Mouse (Mus musculus) v-Abl transformed pro-B cells (cell line): ENCODE measurements around the gene Ralgapa2.
"Not testable (repeated sequence)": the region's sequence is repeated elsewhere in the genome, so short reads cannot be mapped to it uniquely, and the experiment has no call there.

Experiments
- in situ Hi-C, 2 experiments: fragments of 400-800 bp; cut with MboI; formaldehyde crosslinking; loops; one replicate each; pipeline ENCODE4 v1.15.1; 2025; ENCODE audit not compliant: unreplicated experiment in 2 of 2

The Ralgapa2 gene

DNA sequence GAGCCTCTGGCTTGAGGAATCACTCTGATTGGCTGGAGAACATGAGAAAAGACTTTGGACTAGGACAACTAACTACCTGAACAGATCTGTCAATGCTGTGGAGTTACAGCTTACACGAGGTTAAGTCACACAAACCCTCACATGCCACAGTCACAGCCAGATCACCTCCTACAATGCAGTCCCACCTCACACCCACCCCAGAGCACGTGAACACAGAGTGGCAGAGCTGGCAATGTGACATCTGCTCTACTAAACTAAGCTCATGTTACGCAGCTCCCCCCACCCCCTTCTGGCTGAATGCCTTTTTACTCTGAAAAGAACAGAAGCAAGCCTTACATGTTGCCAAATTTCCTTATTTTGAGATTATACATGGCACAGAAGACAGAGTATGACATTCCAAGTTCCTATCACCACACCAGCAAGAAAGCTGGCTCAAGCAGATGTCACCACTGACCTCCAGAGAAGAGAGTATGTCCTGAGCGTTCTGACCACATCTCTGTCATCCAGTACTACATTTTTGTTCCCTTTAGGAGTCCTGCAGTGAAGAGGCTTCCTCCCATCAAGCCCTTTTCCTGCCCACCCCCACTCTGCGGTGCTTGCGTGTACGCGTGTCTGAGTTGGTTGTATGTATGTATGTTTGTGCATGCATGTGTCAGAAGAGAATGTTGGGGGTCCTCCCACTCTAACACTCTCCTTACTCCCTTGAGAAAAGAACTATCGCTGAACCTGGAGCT lies 9.4 kb downstream of the Ralgapa2 start:
- in situ Hi-C loops = loop anchor here (25.0 kb wide), 2 partner anchors 510 to 1890 kb away; partner anchors contain the start of gene Xrn2 (in 1 of the 2)

DNA sequence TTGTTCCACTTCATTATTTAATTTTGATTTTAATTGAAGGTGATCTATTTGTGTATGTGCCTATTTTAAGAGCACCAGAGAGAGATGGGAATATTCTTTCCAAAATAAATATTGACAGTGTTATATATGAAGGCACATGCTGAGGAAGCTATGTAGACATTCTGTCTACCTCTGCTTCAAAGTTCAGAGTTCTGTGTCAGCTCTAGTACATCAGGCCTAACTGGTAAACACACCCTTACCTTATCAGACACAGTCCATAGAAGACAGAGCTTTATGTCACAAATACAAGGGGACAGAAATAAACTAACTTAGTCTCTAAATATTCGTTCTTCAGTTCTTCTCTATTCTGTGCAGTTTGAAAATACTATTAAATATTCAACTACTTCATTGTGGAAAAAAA lies 12.1 kb downstream of the Ralgapa2 start:
- in situ Hi-C loops = loop anchor here (25.0 kb wide), 2 partner anchors 512 to 1888 kb away; partner anchors contain the start of gene Xrn2 (in 1 of the 2)

DNA sequence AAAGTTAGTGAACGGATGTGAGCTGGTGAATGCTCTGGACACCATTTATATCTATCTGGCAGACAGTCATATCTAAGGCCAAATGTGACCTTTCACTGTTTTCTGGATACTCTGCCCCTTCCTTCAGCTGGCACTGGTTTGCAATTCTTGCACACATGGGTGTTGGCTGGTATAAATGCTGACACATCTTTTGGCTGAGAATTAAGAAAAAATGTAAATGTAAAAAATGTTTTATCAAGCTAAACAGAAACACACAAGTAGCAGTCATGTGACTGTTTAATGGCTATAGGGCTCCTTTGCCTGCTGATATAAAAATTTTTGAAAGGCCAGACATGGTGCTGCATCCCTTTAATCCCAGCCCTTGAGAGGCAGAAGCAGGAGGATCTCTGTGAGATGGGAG lies 13.0 kb downstream of the Ralgapa2 start:
- in situ Hi-C loops = no loop called here

DNA sequence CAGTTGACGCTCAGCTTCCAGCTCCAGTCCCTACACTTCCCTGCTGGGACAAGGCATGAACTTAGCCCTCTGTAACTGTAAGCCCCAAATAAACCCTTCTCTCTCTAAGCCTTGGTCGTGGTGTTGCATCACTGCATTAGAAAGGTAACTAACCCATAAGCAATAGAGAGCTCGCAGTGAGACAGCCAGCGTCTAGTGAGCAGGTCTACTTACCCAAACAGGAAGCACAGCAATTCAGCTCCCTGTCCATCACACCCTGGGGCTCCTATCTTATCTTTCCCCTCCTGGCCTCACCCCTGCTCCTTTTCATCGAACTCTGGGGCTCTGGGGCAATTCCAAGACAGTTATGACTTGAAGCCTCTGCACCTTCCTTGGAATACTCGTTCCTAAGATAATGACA lies 13.8 kb downstream of the Ralgapa2 start:
- in situ Hi-C loops = no loop called here

DNA sequence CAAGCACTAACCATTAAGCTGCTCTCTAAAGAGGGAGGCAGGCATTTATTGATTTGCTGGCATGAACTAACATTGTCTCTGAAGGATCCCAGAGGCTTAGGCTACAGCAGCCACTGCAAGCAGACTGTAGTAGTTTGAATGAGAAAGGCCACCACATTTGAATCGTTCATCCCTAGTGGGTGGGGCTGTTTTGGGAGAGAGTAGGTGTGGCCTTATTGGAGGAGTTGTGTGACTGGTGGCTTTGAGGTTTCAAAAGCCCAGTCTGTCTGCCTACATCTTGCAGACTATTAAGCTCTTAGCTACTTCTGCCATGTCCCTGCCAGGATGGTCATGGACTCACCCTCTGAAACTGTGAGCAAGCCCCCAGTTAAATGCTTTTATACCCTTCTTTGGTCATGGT lies 15.1 kb downstream of the Ralgapa2 start:
- in situ Hi-C loops = no loop called here

DNA sequence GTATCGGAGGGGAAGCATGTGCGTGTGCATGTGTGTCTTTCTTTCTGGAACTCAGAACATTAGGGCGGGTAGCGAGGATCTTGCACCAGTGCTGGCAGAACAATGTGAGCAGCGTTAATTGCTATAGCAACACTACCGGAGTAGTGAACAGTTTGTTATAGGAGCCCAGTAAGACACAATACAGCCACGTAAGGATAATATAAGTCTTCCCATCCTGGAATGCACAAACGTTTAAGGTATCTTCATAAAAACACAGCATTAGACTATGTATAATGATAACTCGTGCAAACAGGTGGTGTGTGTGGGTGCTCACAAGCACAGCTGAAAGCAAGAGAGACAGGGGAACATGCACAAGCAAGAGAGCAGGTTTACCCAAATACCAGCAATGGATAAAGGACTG lies 16.4 kb downstream of the Ralgapa2 start:
- in situ Hi-C loops = no loop called here

DNA sequence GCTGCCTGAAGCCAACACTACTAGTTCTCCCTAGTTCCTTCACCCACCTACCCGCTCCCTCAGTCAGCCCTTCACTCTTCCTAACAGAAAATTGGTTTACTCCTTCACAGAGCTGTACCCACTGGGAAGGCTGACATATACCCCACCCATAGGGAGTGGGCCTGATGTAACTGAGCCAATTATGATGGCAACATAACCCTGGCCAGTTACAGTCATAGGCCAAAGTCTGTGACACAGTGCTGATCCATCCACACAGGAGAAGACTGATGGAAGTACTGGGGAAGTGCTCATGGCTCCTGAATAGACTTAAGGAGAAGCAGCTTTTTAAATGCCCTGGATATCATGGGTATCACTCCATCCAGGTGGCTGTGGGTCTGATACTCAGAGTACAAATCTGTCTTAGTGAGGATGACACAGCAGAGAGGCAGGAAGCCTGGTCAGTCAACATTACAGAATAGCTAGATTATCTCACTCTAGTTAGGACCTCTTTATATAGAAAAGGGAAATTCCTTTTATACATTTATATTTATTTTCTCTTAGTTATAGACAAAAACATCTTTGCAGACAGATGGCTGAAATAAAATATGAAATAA lies 18.7 kb downstream of the Ralgapa2 start:
- in situ Hi-C loops = no loop called here

DNA sequence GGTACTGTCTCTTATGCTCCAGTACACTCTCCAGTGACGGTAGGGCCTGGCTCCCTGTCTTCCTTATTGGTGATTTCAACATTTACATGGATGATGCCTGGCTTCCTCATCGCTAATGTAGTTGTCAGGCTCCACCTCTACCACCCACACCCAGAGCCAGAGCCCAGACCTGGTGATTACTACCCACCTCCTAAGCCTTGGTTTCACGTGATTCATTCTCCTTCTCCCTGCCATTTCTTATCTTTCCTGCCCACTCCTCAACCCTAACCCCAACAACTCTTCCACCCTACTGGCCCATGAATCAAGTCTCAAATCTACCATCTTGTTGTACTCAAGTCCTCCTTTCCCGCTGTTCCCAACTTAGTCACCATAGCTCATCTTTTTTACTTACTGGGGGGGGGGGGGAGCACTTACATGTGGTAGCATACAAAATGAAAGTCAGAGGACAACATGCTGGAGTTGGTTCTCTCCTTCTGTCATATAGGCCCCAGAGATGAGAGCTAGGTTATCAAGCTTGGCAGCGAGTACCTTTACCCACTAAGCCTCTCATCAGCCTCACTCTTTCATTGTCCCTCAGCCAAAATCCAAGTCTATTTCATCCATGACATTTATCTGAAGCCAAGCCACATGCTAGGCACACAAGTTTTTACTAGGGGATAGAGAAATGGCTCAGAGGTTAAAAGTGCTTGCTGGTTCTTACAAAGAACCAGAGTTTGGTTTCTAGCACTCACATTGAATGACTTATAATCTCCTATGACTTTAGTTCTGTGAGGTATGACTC lies 20.1 kb downstream of the Ralgapa2 start:
- in situ Hi-C loops = no loop called here

DNA sequence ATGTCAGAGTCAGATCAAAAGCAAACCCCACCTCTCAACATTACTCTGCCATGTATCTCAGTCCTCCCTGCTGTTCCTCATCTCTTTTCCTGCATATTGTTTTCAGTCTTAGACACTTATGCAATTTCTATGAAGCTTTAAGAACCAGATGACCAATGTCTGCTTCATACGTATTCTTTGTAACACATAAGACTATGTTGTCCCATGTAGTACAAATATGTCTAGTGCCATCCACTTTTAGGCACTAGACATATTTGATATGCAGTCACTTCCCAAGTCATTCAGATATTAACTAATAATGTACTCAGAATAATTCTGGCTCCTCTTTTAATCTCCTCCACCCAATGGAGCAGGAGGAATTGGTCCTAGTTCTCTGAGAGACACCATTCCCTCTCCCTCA lies 21.2 kb downstream of the Ralgapa2 start:
- in situ Hi-C loops = no loop called here

DNA sequence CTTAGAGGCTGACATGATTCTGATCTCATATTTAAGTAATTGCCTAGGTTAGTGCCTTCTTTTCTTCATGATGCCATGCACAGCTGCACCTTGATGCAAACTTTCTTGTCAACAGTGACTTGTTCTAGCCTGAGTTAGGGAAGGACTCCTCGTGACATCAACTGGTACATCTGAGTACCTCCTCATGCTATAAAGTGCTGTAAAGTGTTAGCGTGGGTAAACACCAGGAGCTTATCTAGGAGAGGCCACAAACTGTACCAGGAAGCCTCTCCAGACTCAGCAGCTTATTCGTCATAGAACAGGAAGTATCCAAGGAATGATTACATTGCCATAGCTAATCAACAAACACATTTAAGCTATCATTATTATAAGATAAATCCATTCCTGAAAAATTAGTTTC lies 23.9 kb downstream of the Ralgapa2 start:
- in situ Hi-C loops = no loop called here

DNA sequence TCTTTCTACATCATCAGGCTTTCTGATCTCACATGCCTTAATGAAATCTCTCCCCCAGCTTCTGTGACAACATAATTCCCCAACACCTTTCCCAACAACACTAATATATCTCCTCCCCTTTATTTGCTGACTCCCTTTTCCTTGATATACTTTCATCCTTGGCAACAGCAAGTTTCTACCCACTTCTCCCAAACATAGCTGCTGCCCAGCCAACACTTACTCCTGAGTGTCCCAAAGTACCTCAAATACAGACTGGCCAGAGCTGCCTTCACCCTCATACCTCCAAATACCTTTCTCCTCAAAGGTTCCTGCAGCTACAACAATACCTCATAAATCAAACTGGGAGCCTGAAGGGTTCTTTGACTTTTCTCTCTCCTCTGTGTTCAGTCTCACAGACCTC lies 29.3 kb downstream of the Ralgapa2 start:
- in situ Hi-C loops = no loop called here

DNA sequence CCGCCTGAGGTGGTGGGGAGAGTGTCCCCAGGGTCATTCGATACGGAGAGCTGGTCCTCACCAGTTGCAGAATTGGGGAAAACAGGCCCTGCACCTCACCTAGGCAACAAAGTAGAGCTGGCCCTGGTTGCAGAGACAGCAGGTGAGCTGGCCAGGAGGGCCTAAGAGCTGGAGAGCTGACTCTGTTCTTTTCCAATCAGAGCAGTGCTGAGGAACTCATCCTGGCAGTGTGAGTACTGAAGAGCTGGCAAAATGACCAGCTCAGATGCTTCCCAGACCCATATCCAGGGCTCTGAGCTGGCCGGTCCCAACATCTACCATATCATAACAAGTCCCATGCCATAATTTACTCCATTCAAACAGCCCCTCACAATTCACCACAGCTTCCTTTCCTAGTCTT lies 34.7 kb downstream of the Ralgapa2 start:
- in situ Hi-C loops = loop anchor here in 1 of 2 experiments (10.0 kb wide), 1 partner anchor 137 kb away; no protein-coding TSS in a partner anchor

DNA sequence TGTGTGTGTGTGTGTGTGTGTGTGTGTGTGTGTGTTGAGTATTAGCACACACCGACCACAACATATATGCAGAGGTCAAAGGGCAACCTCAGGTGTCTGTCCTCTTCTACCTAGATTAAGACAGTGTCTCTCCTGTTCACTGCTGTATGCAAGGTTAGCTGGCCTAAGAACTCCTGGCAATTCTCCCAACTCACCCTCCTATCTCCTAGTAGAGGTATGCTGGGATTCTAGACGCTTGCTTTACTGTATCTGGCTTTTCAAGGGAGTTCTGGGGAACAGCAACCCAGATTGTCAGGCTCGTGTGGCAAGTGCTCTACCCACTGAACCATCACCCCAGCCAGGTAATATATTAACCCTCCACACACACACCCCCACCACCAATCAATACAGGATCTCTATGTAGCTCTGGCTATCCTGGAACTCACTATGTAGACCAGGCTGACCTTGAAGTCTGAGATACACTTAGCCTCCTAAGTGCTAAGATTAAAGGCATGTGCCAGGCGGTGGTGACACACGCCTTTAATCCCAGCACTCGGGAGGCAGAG lies 35.6 kb downstream of the Ralgapa2 start:
- in situ Hi-C loops = loop anchor here in 1 of 2 experiments (10.0 kb wide), 1 partner anchor 138 kb away; no protein-coding TSS in a partner anchor

DNA sequence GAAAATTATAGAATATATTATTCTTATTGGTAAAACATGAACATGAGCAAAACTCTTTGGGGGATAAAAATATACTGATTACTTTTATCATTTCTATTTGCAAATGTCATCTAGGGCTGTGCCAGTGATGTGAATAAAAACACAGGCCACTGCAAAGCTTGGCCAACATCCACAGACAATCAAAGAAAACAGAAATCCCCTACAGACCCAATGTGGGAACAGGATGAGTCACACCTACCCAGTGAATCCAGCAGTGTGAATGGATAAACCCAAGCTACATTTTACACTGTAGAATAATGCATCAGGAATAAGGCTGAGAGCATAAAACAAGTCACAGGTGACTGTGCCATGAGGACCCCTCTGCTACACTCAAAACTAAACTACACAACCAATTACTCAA lies 36.1 kb downstream of the Ralgapa2 start:
- in situ Hi-C loops = loop anchor here in 1 of 2 experiments (10.0 kb wide), 1 partner anchor 139 kb away; no protein-coding TSS in a partner anchor

DNA sequence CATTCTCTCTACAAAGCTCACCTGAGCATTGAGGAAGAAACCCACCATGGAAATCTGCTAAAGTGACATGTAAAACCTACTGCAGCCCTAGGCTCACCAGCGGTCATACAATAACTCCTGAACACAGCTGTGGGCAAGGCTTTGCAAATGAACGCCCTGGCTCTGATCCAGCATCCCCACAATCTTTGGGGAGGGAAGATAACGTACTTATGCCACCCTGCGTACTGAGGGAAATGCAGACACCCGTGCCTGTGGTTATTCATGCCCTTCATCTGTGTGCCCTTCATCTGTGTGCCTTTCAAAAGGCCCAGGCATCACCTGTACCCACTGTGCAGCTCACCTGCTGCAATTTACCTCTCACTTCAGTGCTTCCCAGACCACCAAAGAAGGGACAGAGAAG lies 41.2 kb downstream of the Ralgapa2 start:
- in situ Hi-C loops = loop anchor here (5.0 to 10.0 kb wide), 2 partner anchors 141 to 144 kb away; no protein-coding TSS in a partner anchor

DNA sequence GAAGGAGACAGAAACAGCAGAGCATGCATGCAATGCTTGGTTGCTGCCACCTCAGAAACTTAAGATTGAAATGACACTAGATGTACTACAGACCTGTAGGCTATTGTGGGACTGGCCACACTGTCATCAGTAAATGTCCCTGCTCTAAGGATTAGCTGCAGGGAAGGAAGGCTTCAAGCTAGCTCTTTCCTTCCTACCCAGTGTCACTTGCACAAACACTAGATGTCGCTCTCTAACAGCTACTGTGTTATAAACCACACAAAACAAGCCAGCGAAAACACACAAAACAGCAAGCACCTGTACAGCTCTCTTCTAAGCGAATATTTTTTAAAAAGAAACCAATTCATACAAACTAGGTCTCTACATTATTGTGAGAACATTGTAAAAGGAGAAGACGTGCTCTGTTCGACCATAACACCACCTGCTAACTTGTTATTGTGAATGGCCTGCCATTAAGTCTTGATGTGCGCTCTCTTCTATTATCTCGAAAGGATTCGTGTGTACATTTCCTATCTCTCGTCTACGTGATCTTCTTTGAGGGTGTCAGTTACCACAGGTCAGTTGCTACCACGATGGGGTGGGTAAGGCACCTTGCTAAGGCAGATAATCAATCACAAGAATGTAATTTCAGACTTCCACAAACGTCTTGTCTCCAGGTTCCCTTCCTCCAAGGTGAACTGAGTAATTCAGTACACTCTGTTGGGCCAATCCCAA lies 42.3 kb downstream of the Ralgapa2 start:
- in situ Hi-C loops = loop anchor here (5.0 to 10.0 kb wide), 2 partner anchors 142 to 145 kb away; no protein-coding TSS in a partner anchor

DNA sequence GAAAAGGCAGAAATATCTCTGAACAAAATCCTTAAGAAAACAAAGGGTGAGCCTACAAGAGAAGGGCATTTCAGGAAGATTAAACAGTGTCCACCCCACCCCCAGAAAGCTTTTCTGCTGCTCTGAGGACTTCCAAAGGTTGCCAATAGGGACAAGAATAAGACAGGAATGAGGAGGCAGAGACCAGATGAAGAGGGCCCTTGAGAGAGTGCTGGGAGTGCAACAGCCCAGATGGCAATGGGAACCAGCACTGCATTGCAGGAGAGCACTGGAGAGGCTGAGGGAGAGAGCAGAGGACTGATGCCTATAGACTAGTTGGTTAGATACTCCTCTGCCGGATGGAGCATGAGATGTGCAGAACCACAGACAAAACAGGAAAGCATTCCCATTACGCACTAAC lies 43.2 kb downstream of the Ralgapa2 start:
- in situ Hi-C loops = no loop called here

DNA sequence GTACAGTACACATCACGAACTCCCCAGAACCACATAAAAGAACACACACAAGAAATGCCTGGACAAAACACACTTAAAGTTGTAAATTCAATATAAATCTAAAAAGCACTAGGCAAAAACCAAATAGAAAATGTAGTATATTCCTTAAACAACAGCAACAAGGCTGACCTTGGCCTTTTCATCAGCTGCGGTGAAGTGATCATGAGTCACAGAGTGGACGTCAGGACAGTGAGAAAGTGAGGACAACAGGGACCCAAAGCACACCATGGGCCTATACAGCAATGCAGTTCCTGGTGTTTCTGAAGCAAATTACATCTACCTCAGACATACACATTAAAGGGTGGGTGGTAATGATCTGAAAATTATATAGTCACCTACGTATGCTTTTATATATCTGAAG lies 44.1 kb downstream of the Ralgapa2 start:
- in situ Hi-C loops = no loop called here

DNA sequence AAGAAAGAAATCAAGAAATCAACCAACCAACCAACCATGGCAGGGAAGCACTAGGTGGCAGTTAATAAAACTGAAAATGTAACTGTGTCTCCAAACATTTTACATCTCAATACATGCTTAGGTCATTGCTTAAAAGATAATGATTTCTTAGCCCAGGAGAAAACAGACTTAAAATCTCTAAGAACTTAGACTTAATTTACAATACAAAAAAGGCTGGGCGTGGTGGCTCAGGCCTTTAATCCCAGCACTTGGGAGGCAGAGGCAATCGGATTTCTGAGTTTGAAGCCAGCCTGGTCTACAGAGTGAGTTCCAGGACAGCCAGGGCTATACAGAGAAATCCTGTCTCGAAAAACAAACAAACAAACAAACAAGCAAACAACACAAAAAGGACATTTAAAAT lies 45.3 kb downstream of the Ralgapa2 start:
- in situ Hi-C loops = not testable (repeated sequence)

DNA sequence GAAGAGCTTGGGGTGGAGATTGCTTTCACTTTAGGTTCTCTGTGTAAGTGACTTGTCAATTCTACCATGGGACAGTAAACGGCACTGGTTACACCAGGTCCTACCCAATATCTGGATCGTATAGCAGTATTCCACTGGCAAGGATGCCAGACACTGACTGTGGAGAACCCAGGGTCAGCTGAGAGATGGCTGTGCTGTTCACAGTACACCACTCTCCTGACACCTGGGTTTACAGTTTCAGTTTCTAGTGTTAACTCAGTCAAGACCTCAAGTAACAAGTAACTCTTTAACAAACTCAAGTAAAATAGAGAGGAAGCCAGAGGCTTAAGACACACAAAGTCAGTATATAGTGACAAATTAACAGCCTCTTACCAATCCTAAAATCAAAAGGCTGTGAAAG lies 54.6 kb downstream of the Ralgapa2 start:
- in situ Hi-C loops = no loop called here
